Mouse (Mus musculus): Measurements from ENCODE around the gene Nudt9.

Nudt9 gene

DNA sequence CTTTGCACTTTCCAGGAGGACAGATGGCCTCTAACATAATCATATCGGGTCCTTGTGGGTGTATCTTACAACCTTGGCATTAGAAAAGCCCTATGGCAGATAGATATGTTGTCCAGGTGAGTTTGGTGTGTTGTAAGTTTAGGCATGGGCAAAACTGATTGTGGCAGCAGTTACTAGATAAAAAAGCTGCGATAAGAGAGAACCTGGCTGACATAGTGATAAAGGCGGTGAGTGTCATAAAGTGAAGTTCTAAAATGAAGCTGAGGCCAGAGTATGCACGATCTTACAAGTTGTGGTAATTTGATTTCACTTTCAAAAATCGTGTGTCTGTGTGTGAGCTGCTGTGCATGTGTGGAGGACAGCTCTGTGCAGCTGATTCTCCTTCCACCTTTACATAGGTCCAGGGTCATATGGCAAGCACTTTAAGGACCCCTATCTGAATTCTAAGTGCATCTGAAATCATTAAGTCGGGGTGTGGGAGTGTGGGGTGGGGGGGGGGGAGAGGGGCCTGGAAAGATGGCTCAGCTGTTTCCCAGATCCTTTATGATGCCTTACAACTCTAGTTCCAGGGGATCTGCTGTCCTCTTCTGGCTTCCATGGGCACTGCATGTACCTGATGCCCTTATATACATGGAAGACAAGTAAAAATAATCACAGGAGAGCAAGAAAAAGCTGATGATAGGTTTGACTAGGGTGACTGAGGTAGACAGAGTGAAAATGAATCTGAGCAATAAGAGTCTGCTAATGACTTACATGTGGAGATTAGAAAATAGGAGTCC, 6.8 kb upstream of the Nudt9 start:
- DNase-seq: peak; percentile 54 to 60

DNA sequence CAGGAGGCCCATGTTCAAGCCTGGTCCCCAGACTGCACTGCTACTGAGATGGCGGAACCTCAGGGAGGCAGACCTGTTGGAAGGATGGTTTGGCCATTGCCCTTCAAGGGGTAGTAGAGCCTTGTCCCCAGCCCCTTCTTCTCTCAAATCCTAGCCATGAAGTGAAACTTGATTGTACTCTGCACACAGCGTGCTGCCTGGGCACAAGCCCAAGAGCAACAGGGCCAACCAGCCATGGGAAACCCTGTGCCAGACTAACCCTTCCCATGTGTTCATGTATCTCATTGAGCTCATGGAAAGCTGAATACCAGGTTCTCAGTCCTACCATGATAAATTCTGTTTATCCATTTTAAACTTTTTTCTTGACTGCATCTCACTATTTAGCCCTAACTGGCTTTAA, 3.2 kb upstream of the Nudt9 start:
- DNase-seq: no peak

DNA sequence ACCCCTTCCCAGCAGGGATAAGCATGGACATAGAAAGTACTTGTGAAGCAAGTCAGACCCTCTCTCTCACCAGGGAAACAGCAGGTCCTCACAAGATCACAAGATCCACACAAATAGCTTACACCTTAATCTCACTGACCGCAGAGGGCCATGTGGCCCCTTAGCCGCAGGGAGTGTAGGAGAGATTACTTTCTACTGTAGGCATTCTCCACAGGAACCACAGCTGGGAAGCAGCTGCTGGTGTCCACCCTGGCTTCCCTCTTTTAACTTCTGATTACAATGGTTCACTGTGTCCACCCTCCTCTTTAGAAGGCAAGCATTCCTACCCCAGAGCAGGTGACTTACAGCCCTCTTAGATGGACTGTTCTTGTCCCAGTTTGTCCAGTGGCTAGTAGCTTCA, 2.4 kb upstream of the Nudt9 start:
- no peak for DNase-seq

DNA sequence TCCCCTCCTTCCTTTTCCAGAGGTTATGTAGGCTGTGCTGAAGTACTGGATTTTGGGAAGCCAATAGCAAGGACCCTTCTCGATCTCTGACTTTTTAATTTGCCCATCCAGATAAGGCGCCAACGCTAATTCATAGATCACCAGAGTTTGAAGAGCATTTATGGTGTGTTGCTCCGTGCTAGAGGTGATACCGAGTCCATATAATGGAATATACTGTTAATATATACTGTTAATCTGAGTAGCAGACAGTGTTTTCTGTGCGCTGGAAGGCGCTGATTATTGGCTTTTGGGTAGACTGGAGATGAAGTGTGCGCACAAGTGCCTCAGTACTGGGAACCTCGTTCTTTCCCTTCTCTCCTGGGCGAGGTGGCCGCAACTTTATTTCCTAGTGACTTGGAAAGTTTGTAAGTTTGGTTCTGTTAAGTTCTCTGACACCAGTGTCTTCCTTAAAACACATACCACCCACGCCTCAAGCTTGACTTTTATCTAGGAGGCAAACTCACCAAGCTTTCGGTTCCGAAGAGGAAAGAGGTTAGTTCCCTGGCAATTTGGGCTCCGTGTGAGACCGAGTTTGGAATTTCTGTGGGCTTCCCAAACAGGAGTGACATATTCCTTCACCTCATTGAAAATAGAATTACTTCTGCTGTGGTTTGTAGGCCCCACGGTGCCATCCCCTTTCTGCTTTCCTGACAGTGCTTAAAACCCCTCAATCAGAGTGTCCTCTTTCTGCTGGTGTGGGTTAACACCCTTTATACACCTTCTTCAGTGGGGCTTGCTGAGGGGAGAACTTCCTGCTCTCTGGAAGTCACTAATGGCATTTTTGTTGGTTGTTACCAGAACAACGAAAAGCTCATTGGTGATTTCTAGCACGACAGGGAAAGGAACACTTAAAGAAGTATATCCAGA, 1.3 kb downstream of the Nudt9 start:
- DNase-seq: no peak

DNA sequence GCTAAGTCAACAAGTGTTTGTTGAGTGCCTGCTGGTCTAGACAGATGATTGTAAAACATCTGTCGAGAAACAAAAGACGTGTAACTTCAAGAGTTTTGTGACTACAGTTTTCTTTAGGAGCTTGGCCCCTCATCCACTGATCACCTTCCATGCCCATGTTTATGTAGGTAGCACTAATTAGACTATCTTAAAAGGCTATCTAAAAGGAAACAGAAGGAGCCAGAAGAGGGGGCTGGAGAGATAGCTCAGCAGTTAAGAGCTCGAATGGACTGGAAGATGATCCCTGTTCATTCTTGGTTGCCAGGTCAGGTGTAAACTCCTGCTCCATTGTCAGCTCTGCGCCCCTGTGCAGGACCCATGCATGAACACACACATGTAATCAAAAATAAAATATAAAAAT, 2.0 kb downstream of the Nudt9 start:
- no peak for DNase-seq

DNA sequence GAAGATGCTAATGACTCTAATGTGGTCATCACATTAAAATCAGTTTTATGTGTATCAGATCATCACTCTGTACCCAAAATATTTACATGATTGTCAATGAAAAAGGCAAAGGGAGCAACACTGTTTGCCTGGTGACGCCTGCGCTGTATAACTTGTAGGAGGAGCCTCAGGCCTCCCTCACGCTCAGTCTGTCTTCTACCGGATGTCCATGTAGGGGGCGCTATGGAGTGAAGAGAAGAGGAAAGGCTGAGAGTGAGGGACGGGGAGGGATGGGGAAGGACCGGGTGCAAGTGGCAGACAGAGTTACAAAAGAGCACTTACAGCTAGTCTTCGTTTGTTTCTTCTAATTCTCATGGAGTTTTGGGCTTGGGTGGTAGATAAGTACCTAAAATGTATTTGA, 6.8 kb downstream of the Nudt9 start:
- DNase-seq: peak; percentile 13 to 32

DNA sequence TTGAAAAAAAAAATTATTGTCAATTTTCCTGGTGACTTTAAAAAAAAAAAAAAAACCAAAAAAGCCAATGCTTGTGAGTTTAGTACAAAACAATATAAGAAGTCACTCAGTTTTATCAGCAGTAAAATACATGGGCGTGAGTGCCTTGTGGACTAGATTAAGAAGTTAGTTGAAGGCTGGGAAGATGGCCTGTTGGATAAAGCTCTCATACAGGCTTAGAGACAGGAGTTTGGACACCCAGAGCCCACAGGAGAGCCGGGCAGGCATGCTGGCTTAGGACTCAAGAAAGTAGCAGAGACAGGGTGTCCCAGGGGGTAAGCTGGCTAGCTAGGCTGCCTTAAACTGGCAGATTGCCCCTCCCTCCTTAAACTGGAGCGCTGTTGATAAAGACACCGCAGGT, 8.8 kb downstream of the Nudt9 start:
- no peak for DNase-seq

DNA sequence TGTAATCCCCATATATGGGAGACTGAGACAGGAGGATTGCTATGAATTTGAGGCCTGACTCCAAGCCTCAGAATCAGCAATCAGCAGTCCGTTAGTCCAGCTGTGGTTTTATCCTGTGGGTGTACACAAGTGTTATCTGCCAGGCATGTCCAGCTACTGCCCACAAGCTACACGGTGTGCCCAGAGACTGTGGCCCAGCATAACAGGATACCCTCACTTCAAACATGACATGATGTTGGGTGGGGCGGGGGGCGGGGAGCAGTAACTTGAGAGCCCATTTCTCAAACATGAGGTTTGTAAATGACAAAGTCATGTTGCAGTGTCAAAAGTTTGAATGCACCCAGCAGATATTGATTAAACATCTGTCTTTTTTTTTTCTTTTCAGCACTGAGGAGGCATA, 9.7 kb downstream of the Nudt9 start:
- no peak for DNase-seq

DNA sequence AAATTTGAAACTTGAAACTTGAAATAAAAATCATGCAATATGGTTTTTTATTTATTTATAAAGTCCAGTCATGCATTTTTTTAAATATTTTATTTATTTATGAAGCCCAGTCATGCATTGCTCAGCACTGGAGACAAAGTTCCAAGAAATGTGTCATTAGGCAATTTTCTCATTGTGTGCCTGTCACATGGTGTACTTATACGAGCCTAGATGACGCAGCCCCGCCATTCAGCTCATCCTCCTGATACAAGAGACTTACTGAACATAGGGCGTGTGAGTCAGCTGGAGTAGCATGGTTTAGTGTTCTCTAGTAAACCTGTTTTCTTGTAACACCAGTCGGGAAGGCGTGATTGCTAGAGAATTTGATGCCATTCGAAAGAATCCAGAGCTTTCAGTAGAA, 10.2 kb downstream of the Nudt9 start:
- no peak for DNase-seq

DNA sequence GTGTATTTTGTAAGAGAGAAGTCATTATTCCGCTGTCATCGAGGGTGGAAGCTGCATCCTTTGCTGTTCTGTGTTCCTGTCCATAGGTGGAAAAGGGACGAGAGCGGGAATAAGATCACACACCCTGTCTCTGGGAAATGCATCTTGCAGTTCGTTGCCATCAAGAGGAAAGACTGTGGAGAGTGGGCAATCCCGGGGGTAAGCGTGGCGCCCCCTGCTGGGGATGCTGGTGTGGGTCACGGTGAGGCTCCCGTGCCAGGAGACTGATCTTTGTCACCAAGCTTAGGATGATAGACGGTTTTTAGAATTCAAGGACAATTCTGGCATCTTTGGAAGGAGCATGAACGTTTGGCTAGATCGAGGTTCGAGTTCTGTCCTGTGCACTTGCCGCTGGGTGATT, 11.9 kb downstream of the Nudt9 start:
- DNase-seq: peak; percentile 60 to 73

DNA sequence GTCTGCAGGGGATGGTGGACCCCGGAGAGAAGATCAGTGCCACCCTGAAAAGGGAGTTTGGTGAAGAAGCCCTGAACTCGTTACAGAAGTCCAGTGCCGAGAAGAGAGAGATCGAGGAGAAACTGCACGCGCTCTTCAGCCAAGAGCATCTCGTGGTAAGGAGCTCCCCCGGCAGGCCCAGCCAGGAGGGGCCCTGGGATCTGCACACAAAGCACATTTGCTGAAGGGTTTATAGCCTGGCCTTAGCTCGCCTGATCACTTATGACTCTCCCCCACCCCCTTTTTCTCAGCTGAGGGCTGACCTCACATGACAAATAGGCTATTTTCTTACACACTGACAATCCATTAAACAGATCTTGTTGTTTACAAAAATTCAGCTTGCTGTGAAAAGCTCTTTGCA, 13.5 kb downstream of the Nudt9 start:
- DNase-seq: no peak

DNA sequence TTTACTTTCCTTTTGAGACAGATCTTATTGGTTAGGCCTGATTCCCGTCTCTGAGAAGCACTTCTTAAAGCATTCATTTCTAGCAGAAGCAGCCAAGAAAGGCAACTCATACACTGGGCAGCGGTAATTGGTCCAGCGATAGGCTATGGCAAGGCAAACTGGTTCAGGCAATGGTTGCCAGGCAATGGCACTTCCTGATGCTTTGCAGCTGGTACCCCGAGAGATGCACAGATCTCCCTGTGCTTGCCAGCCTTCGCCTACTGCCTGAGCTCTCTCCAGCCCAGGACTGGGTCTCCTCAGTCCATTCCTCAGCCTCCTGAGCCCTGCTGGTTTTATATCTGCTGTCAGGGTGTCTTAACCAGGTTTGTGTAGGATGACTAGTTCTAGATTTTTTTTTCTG, 14.3 kb downstream of the Nudt9 start:
- no peak for DNase-seq

DNA sequence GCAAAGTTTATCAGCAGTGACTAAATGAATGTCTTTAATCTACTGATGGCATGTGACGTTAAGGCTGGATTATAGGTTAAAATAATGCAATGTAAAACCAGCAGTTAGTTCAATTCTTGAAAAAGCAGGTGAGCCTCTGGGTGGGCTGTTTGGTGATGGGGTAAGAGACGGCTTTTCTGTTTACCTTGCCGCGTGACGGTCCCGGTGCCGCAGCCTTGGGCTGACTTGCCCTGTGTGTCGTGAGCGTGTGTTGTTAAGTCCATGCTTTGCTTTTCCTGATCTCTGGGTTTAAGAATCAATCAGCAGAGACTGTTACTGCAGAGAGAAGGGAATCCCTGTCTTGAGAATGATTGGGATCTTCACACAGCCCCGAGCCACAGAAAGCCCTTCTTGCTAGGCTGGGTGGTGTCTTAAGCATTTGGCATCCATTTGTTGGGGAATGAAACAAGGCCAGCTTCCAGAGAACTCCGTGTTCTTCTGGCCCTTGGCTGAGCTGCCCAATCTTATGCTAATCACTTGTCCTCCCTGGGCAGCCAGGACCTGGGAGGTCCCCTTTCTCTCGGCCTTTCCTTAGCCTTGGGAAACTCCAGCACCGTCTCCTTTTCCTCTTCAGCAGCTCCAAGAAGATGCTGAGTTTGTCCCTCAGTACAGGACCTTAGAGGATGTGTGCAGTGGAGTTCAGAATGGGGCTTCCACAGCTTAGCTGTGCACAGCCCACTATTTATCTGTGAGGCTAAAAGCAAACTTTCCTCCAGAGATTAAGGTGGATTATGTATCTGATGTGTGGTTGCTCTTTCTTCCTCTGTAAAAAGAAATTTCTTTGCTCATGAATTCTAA, 16.0 kb downstream of the Nudt9 start:
- DNase-seq: no peak

DNA sequence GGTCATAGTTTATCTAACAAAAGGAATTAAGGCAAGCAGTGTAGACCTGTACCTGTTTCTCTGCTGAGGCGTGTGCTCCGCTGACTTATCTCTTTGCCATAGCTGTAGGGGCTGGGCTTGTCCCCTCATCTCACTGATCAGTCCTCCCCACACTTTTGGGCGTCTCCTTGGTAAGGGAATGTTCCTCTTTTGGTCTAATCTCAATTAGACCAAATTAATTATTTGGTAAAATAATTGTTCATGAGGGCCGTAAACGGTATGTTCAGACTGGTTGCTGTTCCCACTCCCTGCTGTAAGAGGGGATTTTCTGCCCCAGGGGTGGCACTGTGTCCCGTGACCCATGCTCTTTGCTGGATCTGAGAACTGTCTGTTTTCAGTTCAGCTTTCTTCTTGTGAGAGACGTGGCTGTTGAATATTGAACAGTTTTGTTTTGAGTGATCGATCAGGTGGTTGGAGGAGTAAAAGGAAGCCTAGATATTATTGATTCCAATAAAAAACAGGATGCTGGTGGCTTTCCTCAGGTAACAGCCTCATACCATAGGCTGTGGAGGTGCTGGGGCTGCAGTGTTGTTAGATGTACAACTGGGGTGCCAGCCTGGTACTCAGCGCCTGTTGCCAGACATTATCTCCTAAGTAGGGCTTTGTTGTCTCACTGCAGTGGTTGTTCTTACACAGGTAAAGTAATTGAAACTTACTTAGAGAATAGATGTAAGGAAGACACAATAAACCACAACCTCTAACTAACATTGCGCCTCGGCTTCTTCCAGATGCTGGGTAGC, 16.9 kb downstream of the Nudt9 start:
- DNase-seq: no peak

DNA sequence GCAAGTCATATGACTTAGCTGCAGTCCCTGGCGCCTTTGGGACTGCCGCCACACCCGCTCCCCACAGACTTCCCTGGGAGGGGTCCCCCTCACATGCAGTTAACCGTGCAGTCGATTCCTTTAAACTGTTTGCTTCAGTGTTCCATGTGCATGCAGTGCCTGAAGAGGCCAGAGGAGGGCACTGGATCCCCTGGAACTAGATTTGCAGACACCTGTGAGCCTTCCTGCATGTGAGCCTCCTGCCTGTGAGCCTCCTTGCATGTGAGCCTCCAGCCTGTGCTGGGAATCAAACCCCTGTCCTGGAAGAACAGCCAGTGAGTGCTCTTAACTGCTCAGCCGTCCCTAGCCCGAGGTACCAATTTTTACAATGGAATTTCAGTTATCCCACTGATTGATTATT, 22.6 kb downstream of the Nudt9 start:
- DNase-seq: peak; percentile 14 to 19

DNA sequence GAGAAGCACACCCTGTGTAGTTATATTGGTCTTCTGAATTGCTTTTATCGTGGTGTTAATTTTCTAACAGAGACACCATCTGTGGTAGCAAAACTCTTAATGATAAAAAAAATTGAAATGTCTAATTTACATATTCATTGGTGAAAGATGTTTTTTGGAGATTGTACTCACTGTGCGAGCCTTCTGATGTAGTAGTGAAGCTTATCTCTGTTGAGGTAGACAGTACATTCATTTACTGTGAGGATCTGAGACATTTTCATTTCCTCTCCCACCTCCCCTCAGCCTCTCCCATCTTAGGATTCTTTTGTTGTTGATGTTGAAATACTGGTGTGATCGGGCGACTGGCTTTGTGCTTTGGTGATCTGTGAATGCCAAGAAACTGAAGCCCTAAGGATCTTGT, 24.9 kb downstream of the Nudt9 start:
- DNase-seq: no peak

DNA sequence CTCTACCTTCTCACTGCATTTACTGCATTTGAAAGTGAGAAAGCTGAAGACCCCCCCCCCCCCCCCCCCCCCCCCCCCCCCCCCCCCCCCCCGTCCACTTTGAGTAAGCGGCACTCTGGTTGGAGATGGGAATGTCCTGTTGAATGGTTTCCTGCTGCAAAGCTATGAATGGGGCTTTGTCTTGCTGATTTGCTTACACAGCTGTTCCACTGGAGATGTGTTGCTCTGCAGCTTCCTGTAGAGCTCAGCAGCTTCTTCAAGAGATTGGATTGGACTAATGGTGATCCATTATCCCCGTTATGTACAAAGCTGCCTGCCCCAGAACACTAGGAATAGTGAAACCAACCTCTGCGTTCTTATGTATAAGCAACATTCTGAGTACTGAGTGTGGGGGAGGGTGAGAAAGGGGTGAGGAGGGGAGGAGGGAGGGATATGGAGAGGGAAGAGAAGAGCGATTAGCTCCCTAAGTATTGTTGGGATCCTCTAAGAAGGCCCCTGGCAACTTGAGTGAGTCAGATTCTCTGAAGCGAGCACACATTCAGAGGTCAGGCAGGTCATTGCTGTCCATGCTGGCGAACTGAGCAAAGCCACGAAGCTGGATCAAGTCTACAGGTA, 26.3 kb downstream of the Nudt9 start:
- no peak for DNase-seq

DNA sequence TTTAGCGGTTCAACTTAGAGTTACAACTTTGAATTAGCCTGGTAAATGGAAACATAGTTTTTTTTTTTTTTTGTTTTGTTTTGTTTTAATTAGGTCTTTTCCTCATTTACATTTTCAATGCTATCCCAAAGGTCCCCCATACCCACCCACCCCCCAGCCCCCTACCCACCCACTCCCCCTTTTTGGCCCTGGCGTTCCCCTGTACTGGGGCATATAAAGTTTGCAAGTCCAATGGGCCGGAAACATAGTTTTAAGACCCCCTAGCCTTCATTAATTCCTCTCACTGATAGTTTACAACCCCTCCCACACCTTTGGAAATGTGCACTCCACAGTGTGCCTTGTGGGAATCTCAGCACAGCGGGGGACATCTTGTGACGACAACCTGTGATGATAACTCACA, 27.5 kb downstream of the Nudt9 start:
- no peak for DNase-seq

DNA sequence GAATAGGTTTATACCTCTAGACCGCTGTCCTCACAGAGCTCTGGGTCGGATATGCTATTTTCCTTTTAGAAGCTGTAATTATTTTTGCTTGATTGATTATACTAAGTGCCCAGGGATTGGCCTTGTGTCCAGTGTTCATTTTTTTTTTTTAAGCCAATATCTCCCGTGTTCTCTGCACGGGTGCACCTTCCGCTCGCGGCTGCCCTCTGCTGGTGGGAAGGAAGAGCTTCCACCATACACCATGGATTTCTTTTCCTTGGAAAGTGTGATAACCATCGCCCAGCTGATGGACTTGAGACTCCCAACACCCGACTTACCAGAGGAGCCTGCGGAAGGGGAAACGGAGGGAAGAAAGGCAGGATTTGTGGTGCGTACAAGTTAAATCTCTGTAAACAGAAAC, 28.3 kb downstream of the Nudt9 start:
- DNase-seq: peak; percentile 40 to 46

DNA sequence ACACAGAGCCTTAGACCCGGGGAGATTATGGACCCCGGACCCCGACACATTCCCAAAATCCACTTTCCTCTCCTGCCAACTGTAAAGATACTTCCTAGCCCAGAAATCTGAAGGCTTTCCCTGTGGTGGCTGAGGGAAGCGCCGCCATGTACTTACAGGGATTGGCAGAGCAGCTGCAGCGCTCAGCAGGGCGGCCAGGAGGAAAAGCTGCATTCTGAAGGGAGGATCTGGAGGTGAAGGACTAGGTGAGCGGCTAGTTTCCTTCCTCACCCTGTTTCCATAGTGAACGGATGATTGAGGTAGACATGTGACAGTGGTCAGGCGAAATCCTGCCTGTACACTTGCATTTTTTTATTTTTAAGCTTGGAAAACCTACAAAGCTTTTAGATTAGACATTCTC, 30.3 kb downstream of the Nudt9 start:
- DNase-seq: no peak

DNA sequence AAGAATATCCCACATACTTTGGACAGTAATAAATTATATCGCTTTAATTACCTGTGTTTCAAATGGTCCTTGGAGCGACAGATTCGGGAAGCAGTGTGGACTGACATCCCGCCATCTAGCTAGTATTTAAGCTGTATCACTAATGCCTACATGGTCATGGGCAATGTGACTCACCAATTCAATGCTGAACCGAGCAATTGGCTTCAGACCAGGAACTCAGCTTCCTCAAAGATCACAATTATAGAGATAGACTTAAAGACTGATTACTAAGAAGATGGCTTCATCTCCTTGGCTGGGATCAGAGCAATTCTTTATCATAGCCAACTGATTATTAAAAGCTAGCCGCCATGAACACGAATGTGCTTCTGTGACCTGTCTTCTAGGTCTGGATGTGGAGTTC, 31.4 kb downstream of the Nudt9 start, which contains the start of gene Gm17660:
Gene Gm17660, minus strand, starts transcription at position 101 of the 400 bp plus-strand sequence.
- DNase-seq: no peak

DNA sequence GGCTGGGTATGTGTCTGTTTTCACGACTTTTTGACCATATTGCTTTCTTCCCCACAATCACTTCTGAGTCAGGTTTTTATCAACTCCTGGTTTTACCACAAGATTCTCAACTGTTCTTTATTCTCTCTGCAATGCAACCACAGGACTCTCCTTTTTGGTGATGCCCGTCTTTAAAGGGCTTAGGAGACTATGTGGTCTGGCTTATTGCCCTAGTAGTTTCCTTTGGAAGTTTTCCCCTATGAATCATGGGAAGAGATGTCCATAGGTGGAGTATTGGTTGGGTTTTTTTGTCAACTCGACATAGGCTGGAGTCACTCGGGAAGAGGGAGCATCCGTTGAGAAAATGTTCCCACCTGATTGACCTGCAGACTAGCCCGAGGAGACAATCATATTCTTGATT, 34.6 kb downstream of the Nudt9 start:
- no peak for DNase-seq

All from thymus, postnatal 36 days (tissue).